Mouse (Mus musculus): ENCODE measurements at regions not wholly inside any gene's neighbourhood (a gene's known extent, or its start where the extent isn't known, plus 50 kb on each side); places are given as distances from the start of the nearest gene placed in this dataset.

GRCm38 (mm10) chr8:78913823-78914222 lies 92.9 kb upstream of the Lsm6 start:
- H3K79me2 ChIP-seq (replicated peaks; ENCODE audit: control insufficient read depth, extremely low read depth, insufficient read depth, poor library complexity, severe bottlenecking) = no peaks in the 10 kb centered on the region
- no peak for DNase-seq (ENCODE audit: extremely low read depth)
- dilution Hi-C loops (cut with MboI; ENCODE audit: extremely low pct_ligation_motif_present, extremely low pct_unique_long_range_greater_than_20kb, low sequenced_read_pairs) (no loop called here), in situ Hi-C loops (cut with MboI; ENCODE audit: low pct_ligation_motif_present, low pct_unique_long_range_greater_than_20kb, low sequenced_read_pairs) (no loop called here)
- H3K4me3 ChIP-seq (replicated peaks in 1 of 3; ENCODE audit: low read depth in 2 of 3, low read length in 2 of 3, poor library complexity in 1 of 3) = no peak overlapping the region
- H3K36me3 ChIP-seq (replicated peaks in 1 of 2; ENCODE audit: control insufficient read depth in 1 of 2, insufficient read depth in 1 of 2, low read length in 1 of 2) = no peaks in the 10 kb centered on the region
- no peak overlapping the region for H3K4me2 ChIP-seq (ENCODE audit: insufficient read depth, low read depth, poor library complexity, severe bottlenecking)
- TF ChIP-seq MAFK (IDR thresholded peaks at IDR 0.05; ENCODE audit: insufficient replicate concordance, low read length) (peak; percentile 65), RAD21 (IDR thresholded peaks at IDR 0.05; ENCODE audit: low read depth, low read length) (no peak), MAZ (IDR thresholded peaks at IDR 0.05; ENCODE audit: low read depth, low read length) (no peak), RCOR1 (conservative IDR thresholded peaks at IDR 0.05; ENCODE audit: low read depth, low read length) (no peak)
- no peaks in the 10 kb centered on the region for H3K4me1 ChIP-seq (ENCODE audit: control insufficient read depth in 1 of 2, insufficient read depth in 2 of 2)
- no peaks in the 10 kb centered on the region for H3K9me3 ChIP-seq (replicated peaks; ENCODE audit: low read length)
- H3K27me3 ChIP-seq (replicated peaks) = no peaks in the 10 kb centered on the region
- no peak overlapping the region for H3K9ac ChIP-seq (ENCODE audit: insufficient read depth, low read depth)
- no peak overlapping the region for H3K27ac ChIP-seq (ENCODE audit: insufficient read depth, low read depth)

DNA sequence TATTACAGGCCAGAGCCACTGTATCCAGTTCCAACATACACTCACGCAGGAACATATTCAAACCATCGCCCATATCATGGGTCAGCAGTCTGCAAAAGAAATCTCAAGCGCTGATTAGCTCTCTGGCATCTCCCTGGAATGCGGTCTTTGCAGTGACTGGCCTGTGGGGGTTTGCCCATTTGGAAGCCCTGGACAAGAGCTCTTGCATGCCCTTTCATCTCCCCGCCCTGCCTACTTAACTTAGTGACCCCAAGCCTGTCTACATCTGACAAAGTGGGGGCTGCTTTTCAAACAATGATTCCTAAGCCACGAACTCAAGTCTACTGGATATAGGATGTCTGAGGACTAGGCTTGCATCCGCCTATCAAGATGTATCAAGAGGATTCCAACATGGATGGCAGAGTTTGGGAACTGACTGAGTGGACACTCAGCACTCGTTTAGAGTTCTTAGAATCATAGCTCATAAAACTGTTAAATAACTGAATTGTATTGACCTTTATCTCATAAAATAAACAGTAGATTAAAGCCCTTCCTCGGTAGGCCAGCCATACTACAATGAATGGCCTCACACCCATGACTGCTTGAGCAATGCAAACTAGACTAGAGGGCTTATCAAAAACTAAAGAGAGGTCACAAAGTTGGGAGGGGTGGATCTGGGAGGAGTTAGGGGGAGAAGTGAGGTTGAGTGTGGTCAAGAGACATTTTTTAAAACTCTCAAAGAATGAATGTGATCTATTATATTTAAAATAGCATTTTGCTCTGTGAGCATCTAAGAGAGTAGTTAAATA lies 97.4 kb upstream of the Zfp827 start:
- Histone ChIP-seq H3K9ac (ENCODE audit: insufficient read depth, low read depth) (no peak overlapping the region), H3K27ac (ENCODE audit: insufficient read depth, low read depth) (no peak overlapping the region), H3K4me3 (replicated peaks in 1 of 3; ENCODE audit: low read depth in 2 of 3, low read length in 2 of 3, poor library complexity in 1 of 3) (no peak overlapping the region), H3K4me1 (ENCODE audit: control insufficient read depth in 1 of 2, insufficient read depth in 2 of 2) (no peaks in the 10 kb centered on the region), H3K79me2 (replicated peaks; ENCODE audit: control insufficient read depth, extremely low read depth, insufficient read depth, poor library complexity, severe bottlenecking) (no peaks in the 10 kb centered on the region), H3K4me2 (ENCODE audit: insufficient read depth, low read depth, poor library complexity, severe bottlenecking) (no peak overlapping the region), H3K36me3 (replicated peaks in 1 of 2; ENCODE audit: control insufficient read depth in 1 of 2, insufficient read depth in 1 of 2, low read length in 1 of 2) (no peaks in the 10 kb centered on the region), H3K9me3 (replicated peaks; ENCODE audit: low read length) (no peaks in the 10 kb centered on the region), H3K27me3 (replicated peaks) (no peaks in the 10 kb centered on the region)
- no peak for DNase-seq (ENCODE audit: extremely low read depth)
- in situ Hi-C loops (cut with MboI; ENCODE audit: low pct_ligation_motif_present, low pct_unique_long_range_greater_than_20kb, low sequenced_read_pairs) = no loop called here
- dilution Hi-C loops (cut with MboI; ENCODE audit: extremely low pct_ligation_motif_present, extremely low pct_unique_long_range_greater_than_20kb, low sequenced_read_pairs) = no loop called here
- TF ChIP-seq HCFC1 (IDR thresholded peaks at IDR 0.05; ENCODE audit: low read depth, low read length) (no peak), GABPA (IDR thresholded peaks at IDR 0.05; ENCODE audit: insufficient replicate concordance, low read depth, low read length) (no peak), ELF1 (IDR thresholded peaks at IDR 0.05; ENCODE audit: low read depth, low read length) (no peak), USF1 (IDR thresholded peaks at IDR 0.05; ENCODE audit: low read depth, low read length) (no peak), TBP (conservative IDR thresholded peaks at IDR 0.05; ENCODE audit: low read depth, low read length) (no peak), TCF12 (IDR thresholded peaks at IDR 0.05; ENCODE audit: low read depth, low read length) (no peak), SMC3 (IDR thresholded peaks at IDR 0.05; ENCODE audit: low read depth, low read length) (no peak), RCOR1 (conservative IDR thresholded peaks at IDR 0.05; ENCODE audit: low read depth, low read length) (no peak), POLR2A (IDR thresholded peaks at IDR 0.05; ENCODE audit: low read depth, low read length) (no peak), E2F4 (IDR thresholded peaks at IDR 0.05; ENCODE audit: insufficient replicate concordance, low read depth, low read length) (no peak), MYC (IDR thresholded peaks at IDR 0.05; ENCODE audit: low read depth, low read length) (no peak), ZNF384 (IDR thresholded peaks at IDR 0.05; ENCODE audit: low read depth, low read length) (no peak), USF2 (conservative IDR thresholded peaks at IDR 0.05; ENCODE audit: low read depth, low read length) (no peak), JUND (conservative IDR thresholded peaks at IDR 0.05; ENCODE audit: low read depth, low read length) (no peak), JUN (IDR thresholded peaks at IDR 0.05; ENCODE audit: insufficient read depth, low read depth, low read length) (no peak), ETS1 (conservative IDR thresholded peaks at IDR 0.05; ENCODE audit: low read depth, low read length) (no peak)
